Mouse (Mus musculus): ENCODE measurements around the gene Zic1. TPM values are rescaled to one million over a fixed set of nuclear protein-coding genes. Genes with fewer than 3 reads are reported as not detected.
A peak's percentile ranks its signal among the peaks of the same experiment; 100 is the strongest.

The Zic1 gene
- polyA plus RNA-seq, 1 experiment from 2014 or later: 14.8 TPM

DNA sequence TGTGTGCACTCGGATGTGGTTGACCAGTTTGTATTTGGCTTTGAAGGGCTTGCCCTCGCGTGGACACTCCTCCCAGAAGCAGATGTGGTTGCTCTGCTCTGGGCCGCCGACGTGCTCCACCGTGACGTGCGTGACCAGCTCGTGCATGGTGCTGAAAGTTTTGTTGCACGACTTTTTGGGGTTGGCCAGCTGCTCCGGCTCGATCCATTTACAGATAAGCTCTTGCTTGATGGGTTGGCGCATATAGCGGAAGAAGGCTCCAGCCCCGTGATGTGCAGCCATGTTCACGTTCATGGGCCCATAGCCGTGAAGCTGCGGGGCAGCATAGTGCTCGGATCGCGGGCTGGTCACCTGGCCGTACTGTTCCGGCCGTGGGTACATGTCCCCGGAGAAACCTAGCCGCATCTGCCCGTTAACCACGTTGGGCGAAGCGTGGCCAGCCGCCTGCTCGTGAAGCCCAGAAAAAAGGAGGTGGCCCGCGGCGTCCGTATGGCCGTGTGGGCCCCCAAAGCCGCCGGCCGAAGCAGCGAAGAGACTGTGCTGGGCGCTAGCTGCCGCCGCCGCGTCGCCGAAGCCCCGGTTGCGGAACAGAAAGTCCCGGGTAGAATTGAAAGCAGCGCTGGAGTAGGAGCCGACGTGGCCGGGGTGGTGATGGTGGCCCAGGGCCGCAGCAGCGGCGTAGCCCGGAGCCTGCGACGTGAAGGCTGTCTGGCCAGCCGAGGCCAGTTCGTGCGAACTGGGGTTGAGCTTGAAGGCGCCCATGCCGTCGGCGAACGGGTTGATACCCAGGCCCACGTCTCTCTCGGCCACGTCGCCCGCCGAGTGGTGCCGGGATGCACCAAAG lies 1.3 kb downstream of the Zic1 start:
- Histone ChIP-seq H3K4me3 (replicated peaks) (peak overlapping the region; percentile 72), H3K4me1 (replicated peaks) (peaks cover 15% of the 10 kb centered on the region), H3K27ac (peak overlapping the region; percentile 94), H3K4me2 (replicated peaks) (peak overlapping the region; percentile 55), H3K9me3 (no peaks in the 10 kb centered on the region), H3K27me3 (peaks cover 50% of the 10 kb centered on the region), H3K9ac (replicated peaks) (peak overlapping the region; percentile 98), H3K36me3 (no peaks in the 10 kb centered on the region)
- WGBS: under 1% methylated on average over 67 of the region's 77 CpGs
- peak; percentile 46 for ATAC-seq

DNA sequence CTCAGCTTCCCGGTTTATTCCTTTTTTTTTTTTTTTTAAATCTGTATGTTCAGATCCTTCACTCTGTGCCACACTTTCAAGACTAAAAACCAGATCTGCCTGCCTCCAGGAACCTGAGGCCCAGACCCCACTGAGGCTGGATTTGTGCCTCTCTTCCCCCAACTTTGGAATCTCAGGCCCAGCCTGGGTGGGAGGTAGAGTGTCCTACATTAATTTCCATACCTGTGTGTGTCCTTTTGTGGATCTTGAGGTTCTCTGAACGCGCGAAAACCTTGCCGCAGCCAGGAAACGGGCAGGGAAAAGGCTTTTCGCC lies 1.8 kb downstream of the Zic1 start:
- H3K4me2 ChIP-seq (replicated peaks): peak overlapping the region; percentile 55
- under 1% methylated on average over 7 of the region's 7 CpGs for WGBS
- H3K9me3 ChIP-seq: no peaks in the 10 kb centered on the region
- peaks cover 13% of the 10 kb centered on the region for H3K4me1 ChIP-seq (replicated peaks)
- peak overlapping the region; percentile 94 for H3K27ac ChIP-seq
- peak overlapping the region; percentile 72 for H3K4me3 ChIP-seq (replicated peaks)
- no peaks in the 10 kb centered on the region for H3K36me3 ChIP-seq
- peak overlapping the region; percentile 98 for H3K9ac ChIP-seq (replicated peaks)
- peaks cover 50% of the 10 kb centered on the region for H3K27me3 ChIP-seq
- ATAC-seq: no peak

DNA sequence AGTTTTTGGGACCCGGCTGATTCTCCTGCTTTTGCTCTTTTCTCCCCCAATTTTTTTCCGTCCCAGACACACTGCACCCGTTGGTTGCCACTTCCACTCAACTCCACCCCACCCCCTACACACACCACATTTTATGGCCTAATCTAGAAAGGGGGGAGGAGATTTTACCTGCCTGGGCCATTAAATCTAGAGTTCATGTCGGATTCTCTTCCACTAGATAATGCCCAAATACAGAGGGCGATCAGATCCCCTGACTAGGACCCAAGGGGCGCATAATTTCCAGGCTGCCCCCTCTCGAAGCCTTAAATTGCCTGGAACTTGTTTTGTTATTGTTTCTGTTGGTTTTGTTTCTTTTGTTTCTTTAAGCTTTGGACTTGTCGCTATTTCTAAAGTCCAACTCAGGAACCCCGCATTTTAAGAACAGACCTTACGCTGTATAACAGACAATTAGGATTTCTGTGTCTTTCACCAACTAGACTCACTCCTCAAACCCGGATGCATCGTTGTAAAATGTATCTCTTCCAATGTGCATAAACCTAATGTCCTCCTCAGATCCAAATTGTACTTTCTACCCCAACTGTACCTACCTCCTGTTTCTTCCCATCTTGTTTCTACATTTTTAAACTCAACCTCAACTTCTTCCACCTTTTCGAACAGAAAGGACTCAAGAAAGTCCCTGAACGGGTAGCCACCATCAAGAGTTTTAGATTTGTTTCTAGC lies 2.4 kb downstream of the Zic1 start:
- peak overlapping the region; percentile 94 for H3K27ac ChIP-seq
- H3K4me3 ChIP-seq (replicated peaks): peak overlapping the region; percentile 72
- no peak for ATAC-seq
- H3K9ac ChIP-seq (replicated peaks): peak overlapping the region; percentile 98
- no peaks in the 10 kb centered on the region for H3K9me3 ChIP-seq
- WGBS: 2% methylated on average over 14 of the region's 14 CpGs
- H3K4me2 ChIP-seq (replicated peaks): peak overlapping the region; percentile 55
- no peaks in the 10 kb centered on the region for H3K36me3 ChIP-seq
- H3K4me1 ChIP-seq (replicated peaks): peaks cover 13% of the 10 kb centered on the region
- H3K27me3 ChIP-seq: peaks cover 46% of the 10 kb centered on the region

DNA sequence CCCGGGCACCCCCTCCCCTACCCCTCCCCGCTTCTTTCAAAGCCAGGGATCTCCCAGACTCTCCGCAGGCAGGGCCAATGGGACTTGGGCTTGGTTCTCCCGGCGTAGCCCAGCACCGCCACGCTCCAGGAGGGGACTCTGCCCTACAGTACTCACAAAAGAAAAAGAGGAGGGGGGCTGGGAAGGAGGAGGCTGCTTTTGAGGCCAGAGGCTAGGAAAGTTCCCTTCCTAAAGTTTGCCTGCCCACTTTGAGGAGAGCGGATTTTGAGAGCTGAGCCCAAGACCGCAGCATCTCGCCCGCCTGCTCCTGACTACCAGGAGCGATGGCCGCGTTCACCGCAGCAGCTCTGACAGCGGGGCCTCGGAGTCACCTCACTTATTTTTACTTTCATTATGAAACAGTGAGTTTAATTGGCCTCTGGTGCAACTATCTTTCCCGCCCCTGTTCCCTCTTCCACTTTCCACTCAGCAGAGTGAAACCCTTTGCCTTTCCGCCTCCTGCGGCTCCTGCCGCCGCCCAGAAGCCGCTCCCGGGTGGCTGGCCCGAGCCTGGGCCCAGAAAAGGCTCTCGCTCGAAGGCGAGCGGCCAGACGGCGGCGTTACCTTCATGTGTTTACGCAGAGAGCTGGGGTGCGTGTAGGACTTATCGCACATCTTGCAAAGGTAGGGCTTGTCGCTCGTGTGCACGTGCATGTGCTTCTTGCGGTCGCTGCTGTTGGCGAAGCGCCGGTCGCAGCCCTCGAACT lies 3.6 kb downstream of the Zic1 start, which contains the start of gene Zic4:
Gene Zic4, plus strand, starts transcription at position 558 of the 746 bp plus-strand sequence.
- peaks cover 13% of the 10 kb centered on the region for H3K4me1 ChIP-seq (replicated peaks)
- H3K27ac ChIP-seq: peak within 1 kb of the TSS; percentile 94
- peak within 1 kb of the TSS; percentile 98 for H3K9ac ChIP-seq (replicated peaks)
- H3K27me3 ChIP-seq: peaks cover 50% of the 10 kb centered on the region
- no peaks in the 10 kb centered on the region for H3K9me3 ChIP-seq
- peak; percentile 77 for ATAC-seq
- H3K4me3 ChIP-seq (replicated peaks): peak within 1 kb of the TSS; percentile 72
- H3K4me2 ChIP-seq (replicated peaks): peak within 1 kb of the TSS; percentile 55
- under 1% methylated on average over 45 of the region's 45 CpGs for WGBS
- no peaks in the 10 kb centered on the region for H3K36me3 ChIP-seq

DNA sequence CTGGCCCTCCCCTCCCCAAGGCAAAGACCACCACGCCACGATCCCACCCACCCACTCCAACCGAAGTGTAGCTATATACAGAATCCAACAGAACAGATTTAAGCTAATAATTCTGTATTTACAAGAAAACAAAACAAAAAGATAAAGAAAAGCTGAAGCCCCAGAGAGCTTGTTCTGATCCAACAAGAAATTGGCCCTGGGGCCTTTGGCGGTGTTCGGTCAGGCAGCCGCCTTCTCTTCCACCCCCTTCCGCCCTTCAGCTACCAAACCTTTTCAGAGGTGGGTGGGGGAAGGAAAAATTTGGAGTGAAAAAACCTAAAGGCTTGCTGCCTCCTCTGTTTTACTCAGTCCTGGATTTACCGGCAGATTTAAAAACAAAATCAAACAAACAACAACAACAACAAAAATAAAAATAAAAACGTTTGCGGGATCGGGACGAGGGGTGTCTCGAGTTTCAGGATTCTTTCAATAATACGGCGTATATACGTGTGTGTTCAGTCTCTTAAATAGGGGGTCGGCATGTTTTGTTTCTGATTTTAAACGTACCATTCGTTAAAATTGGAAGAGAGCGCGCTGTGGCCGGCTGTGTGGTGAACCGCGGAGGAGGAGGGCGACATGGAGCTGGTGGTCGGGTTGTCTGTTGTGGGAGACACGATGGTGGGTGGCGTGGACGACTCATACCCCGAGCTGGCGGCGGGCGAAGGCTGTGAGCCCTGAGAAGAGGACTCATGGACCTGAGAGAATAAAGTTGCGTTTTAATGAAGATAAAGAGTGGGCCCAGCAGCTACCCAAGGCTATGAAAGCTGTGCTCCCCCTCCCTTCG lies 4.4 kb downstream of the Zic1 start:
- Histone ChIP-seq H3K4me3 (replicated peaks) (peak overlapping the region; percentile 72), H3K36me3 (no peaks in the 10 kb centered on the region), H3K27ac (peak overlapping the region; percentile 94), H3K9me3 (no peaks in the 10 kb centered on the region), H3K9ac (replicated peaks) (peak overlapping the region; percentile 98), H3K27me3 (peaks cover 53% of the 10 kb centered on the region), H3K4me1 (replicated peaks) (peaks cover 13% of the 10 kb centered on the region; the same call in 1 of the 2 replicates), H3K4me2 (replicated peaks) (peak overlapping the region; percentile 55)
- peak; percentile 38 for ATAC-seq
- WGBS: under 1% methylated on average over 35 of the region's 35 CpGs

DNA sequence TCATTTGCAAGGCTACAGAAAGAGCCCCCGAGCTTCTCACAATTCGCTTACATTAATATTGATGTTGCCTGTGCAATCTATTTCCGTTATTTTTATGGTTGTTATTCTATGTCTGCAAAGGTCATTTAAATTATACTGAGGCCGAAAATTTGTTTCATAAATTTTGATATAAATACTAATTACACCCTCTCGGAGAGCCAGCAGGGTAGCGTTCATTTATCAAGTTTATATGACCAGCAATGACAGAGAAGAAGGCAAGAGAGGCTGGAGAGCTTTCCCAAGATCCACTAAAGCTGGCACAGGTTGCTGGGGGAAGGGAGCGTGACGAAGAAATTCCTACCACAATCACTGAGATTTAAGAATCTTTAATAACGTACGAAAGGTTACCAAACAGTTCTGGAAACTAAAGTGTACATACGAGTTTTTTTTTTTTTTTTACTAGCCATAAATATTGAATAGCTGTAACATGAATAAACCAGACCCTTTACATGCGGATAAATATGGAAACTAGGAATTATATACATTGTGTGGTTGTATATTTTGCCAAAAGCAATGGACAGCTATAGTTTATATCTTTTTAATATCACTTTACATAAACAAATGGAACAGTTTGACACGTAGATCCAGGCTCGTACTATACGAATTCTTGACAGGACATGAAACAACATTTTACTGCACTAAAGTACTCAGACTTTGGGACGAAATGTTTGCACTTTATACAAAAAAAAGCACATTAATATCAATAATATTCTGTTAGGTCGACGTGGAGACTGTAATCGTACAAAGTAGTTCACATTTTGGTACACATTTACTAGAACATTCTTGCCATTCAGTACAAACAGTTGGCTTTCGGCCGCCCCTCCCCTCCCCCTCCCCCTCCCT lies 5.2 kb downstream of the Zic1 start:
- no peaks in the 10 kb centered on the region for H3K36me3 ChIP-seq
- H3K9ac ChIP-seq (replicated peaks): peak overlapping the region; percentile 98
- peak overlapping the region; percentile 48; the same call in 1 of the 2 replicates for H3K27ac ChIP-seq
- no peak for ATAC-seq
- peaks cover 60% of the 10 kb centered on the region for H3K27me3 ChIP-seq
- H3K4me1 ChIP-seq (replicated peaks): peaks cover 18% of the 10 kb centered on the region
- no peaks in the 10 kb centered on the region for H3K9me3 ChIP-seq
- H3K4me3 ChIP-seq (replicated peaks): peak overlapping the region; percentile 72
- H3K4me2 ChIP-seq (replicated peaks): peak overlapping the region; percentile 55
- 6% methylated on average over 21 of the region's 21 CpGs for WGBS

DNA sequence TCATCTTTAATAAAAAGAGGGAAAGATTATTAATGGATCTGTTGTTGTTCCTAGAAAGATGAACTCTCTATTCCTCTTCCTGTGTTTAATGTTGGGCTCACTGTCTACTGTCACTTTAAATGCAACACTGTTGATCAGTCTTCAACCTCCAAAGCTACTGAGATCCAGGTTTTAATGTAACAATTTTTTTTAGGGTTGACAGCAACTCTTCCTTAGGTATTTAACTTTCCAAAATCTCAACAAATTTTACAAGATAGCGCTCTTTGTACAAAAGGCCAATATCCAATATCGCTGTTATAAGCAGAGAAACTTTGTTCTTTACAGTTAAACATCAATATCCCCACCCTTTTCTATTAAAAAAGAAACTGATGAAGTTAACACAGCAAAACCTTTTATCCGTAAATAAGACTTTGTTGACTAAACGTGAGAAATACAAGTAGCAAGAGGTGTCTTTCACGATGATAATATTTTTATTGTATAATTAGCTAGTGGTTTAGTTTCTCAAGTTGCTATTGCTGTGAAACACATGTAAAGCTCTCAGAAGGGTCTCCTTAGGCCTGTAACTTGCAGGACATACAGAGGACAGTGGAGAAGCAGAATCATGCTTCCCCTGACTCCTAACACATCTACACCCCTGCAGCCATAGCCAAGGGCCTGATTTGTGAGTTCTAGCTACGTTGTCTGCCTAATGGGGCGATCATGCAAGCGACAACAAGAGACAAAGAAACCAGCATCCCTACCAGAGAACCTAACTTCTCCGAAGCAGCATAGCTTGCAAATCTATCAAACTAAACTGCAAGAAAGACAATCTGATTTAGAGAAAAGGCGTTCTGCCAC lies 6.5 kb downstream of the Zic1 start:
- H3K27me3 ChIP-seq: peaks cover 68% of the 10 kb centered on the region
- no peak for ATAC-seq
- no peaks in the 10 kb centered on the region for H3K9me3 ChIP-seq
- peak overlapping the region; percentile 57 for H3K27ac ChIP-seq
- WGBS: 17% methylated on average over 10 of the region's 10 CpGs
- peak overlapping the region; percentile 34 for H3K4me3 ChIP-seq (replicated peaks)
- H3K4me1 ChIP-seq (replicated peaks): peaks cover 22% of the 10 kb centered on the region
- H3K9ac ChIP-seq (replicated peaks): peak overlapping the region; percentile 65
- H3K4me2 ChIP-seq (replicated peaks): peak overlapping the region; percentile 48
- H3K36me3 ChIP-seq: no peaks in the 10 kb centered on the region

DNA sequence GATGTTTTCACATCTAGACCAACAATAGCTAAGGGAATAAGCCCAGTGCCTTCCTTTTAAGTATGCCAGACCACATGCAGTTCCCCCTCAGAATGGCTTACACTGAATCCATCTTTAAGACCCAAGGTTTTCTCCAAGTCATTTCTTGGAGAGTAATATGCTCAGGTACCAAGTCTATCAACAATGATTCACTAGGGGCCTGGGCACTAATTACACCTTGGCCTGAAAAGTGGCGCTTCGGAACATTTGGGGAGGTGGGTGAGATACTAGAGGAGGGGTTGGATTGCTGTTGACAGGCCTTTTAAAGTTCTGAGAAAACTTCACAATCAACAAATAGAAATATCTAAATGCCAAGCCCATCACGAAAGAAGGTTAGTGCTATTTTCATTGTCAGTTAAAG lies 8.3 kb downstream of the Zic1 start:
- no peak for ATAC-seq
- Histone ChIP-seq H3K27ac (peak overlapping the region; percentile 11; the same call in 1 of the 2 replicates), H3K9ac (replicated peaks) (peak overlapping the region; percentile 44), H3K27me3 (peaks cover 66% of the 10 kb centered on the region), H3K4me3 (replicated peaks) (peak overlapping the region; percentile 15), H3K9me3 (no peaks in the 10 kb centered on the region), H3K4me1 (replicated peaks) (peaks cover 29% of the 10 kb centered on the region), H3K36me3 (no peaks in the 10 kb centered on the region), H3K4me2 (replicated peaks) (peak overlapping the region; percentile 37)
- WGBS: 20% methylated on average over 3 of the region's 3 CpGs

DNA sequence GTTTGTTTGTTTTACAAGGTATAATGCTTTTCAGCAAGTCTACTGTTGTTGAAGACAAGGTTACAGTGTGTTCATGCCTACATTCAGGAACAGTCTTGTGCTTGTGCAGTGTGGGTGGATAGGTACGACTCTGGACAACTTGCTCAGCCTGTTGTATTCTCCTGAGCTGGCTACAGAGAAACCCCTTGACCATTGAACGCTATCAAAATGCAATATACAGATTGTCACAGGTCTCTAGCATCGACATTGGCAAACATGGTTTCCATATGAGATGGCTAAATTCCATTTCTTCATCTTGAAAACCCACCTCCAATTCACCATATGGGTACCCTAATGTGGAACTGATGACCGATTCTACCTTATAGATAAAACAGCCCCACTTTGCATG lies 9.3 kb downstream of the Zic1 start:
- WGBS: 9% methylated on average over 4 of the region's 4 CpGs
- H3K9ac ChIP-seq (replicated peaks): 0 out of 2 replicates have a peak overlapping the region, but pooled peaks have one; percentile 25
- no peak for ATAC-seq
- peak overlapping the region; percentile 63 for H3K27ac ChIP-seq
- H3K36me3 ChIP-seq: no peaks in the 10 kb centered on the region
- no peaks in the 10 kb centered on the region for H3K9me3 ChIP-seq
- H3K27me3 ChIP-seq: peaks cover 71% of the 10 kb centered on the region
- H3K4me3 ChIP-seq (replicated peaks): no peak overlapping the region
- peaks cover 26% of the 10 kb centered on the region for H3K4me1 ChIP-seq (replicated peaks)
- H3K4me2 ChIP-seq (replicated peaks): peak overlapping the region; percentile 54

Measured in midbrain, embryonic 13.5 days (tissue).